Mouse (Mus musculus): ENCODE data around the gene Kbtbd4. TPM values are rescaled to one million over a fixed set of nuclear protein-coding genes. Genes with fewer than 3 reads are reported as not detected.

Gene Kbtbd4
- total and polyA plus RNA-seq, 3 experiments, result 21.9 to 23.1 TPM; not detected in 1

DNA sequence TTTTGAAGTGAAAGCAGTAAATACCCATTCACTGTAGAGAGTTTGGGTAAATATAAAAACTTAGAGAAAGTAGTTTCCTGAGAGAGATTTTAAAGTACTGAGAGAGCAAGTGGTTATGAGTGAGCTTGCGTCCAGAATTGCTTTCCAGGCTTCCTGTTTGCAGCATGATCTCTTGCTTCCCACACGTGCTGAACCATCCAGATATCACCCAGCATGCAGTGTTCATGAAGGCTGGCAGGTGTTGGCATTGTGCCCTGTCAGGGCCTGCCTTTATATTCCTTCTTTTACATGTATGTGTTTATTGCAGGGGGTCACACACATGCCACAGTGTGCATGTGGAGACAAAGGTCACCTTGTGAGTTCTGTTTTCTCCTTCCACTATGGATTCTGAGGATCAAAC, 29.3 kb upstream of the Kbtbd4 start:
- Histone ChIP-seq H3K79me2 (ENCODE audit: control insufficient read depth, insufficient read depth, low read length, poor library complexity) (no peaks in the 10 kb centered on the region), H3K9ac (ENCODE audit: control insufficient read depth, low read depth, low read length, poor library complexity, severe bottlenecking) (no peak overlapping the region), H3K4me1 (ENCODE audit: control insufficient read depth in 1 of 2, insufficient read depth in 2 of 2, low read length in 2 of 2) (peaks cover 23 to 48% of the 10 kb centered on the region in 2 experiments), H3K4me3 (ENCODE audit: control insufficient read depth in 1 of 2, insufficient read depth in 1 of 2, low read depth in 2 of 2, low read length in 2 of 2) (no peak overlapping the region), H3K27ac (ENCODE audit: control insufficient read depth, low read depth, low read length) (no peak overlapping the region), H3K9me3 (replicated peaks; ENCODE audit: insufficient read depth, low read length) (no peaks in the 10 kb centered on the region), H3K27me3 (ENCODE audit: control insufficient read depth in 1 of 2, insufficient read depth in 2 of 2, low read length in 2 of 2) (no peaks in the 10 kb centered on the region), H3K36me3 (ENCODE audit: control insufficient read depth in 1 of 2, insufficient read depth in 2 of 2, low read length in 2 of 2) (peaks cover 0 to 30% of the 10 kb centered on the region in 2 experiments; a peak in 2 of 4 replicates)
- TF ChIP-seq RCOR1 (IDR thresholded peaks at IDR 0.05; ENCODE audit: low read depth, low read length), result no peak
- no peak for TF ChIP-seq MAZ (IDR thresholded peaks at IDR 0.05; ENCODE audit: low read depth, low read length)
- TF ChIP-seq CTCF (IDR thresholded peaks at IDR 0.05 in 2 of 3, conservative IDR thresholded peaks at IDR 0.05 in 1 of 3; ENCODE audit: control insufficient read depth in 1 of 3, insufficient read depth in 1 of 3, low read depth in 2 of 3, low read length in 3 of 3, poor library complexity in 1 of 3, severe bottlenecking in 1 of 3), result no peak
- TF ChIP-seq BHLHE40 (IDR thresholded peaks at IDR 0.05; ENCODE audit: borderline replicate concordance, low read depth, low read length), result peak; percentile 73; the same call in 1 of the 2 replicates
- TF ChIP-seq MAX (IDR thresholded peaks at IDR 0.05; ENCODE audit: low read length), result peak; percentile 43; the same call in 1 of the 2 replicates
- peak; percentile 45; the same call in 1 of the 2 replicates for TF ChIP-seq MXI1 (IDR thresholded peaks at IDR 0.05; ENCODE audit: low read depth, low read length)
- DNase-seq (ENCODE audit: low read depth, low spot score), result no peak

GRCm38 (mm10) chr2:90877584-90878259, 26.8 kb upstream of the Kbtbd4 start:
- H3K4me3 ChIP-seq (ENCODE audit: control insufficient read depth in 1 of 2, insufficient read depth in 1 of 2, low read depth in 2 of 2, low read length in 2 of 2), result no peak overlapping the region
- H3K36me3 ChIP-seq (ENCODE audit: control insufficient read depth in 1 of 2, insufficient read depth in 2 of 2, low read length in 2 of 2), result peaks cover 0 to 20% of the 10 kb centered on the region in 2 experiments; a peak in 2 of 4 replicates
- no peaks in the 10 kb centered on the region for H3K27me3 ChIP-seq (ENCODE audit: control insufficient read depth in 1 of 2, insufficient read depth in 2 of 2, low read length in 2 of 2)
- no peak for DNase-seq (ENCODE audit: low read depth, low spot score)
- H3K79me2 ChIP-seq (ENCODE audit: control insufficient read depth, insufficient read depth, low read length, poor library complexity), result no peaks in the 10 kb centered on the region
- no peaks in the 10 kb centered on the region for H3K9me3 ChIP-seq (replicated peaks; ENCODE audit: insufficient read depth, low read length)
- no peak overlapping the region for H3K9ac ChIP-seq (ENCODE audit: control insufficient read depth, low read depth, low read length, poor library complexity, severe bottlenecking)
- TF ChIP-seq MAX (IDR thresholded peaks at IDR 0.05; ENCODE audit: low read length) (no peak), MEF2A (IDR thresholded peaks at IDR 0.05; ENCODE audit: extremely low read depth, insufficient replicate concordance, low read depth, low read length, poor library complexity, severe bottlenecking) (no peak), BHLHE40 (IDR thresholded peaks at IDR 0.05; ENCODE audit: borderline replicate concordance, low read depth, low read length) (no peak), ELF1 (IDR thresholded peaks at IDR 0.05; ENCODE audit: low read depth, low read length) (no peak), JUND (IDR thresholded peaks at IDR 0.05; ENCODE audit: low read depth, low read length) (no peak), KAT2A (conservative IDR thresholded peaks at IDR 0.05; ENCODE audit: low read depth, low read length) (no peak), POLR2AphosphoS2 (IDR thresholded peaks at IDR 0.05; ENCODE audit: low read length) (no peak), TAL1 (IDR thresholded peaks at IDR 0.05; ENCODE audit: low read length) (no peak), USF1 (IDR thresholded peaks at IDR 0.05; ENCODE audit: low read depth, low read length) (no peak), MAFK (IDR thresholded peaks at IDR 0.05; ENCODE audit: borderline replicate concordance, low read depth, low read length) (no peak), MXI1 (IDR thresholded peaks at IDR 0.05; ENCODE audit: low read depth, low read length) (no peak), MYC (IDR thresholded peaks at IDR 0.05; ENCODE audit: low read depth, low read length) (no peak), MAZ (IDR thresholded peaks at IDR 0.05; ENCODE audit: low read depth, low read length) (no peak), RAD21 (IDR thresholded peaks at IDR 0.05; ENCODE audit: low read depth, low read length) (no peak), ZNF384 (IDR thresholded peaks at IDR 0.05; ENCODE audit: low read depth, low read length) (no peak), ZC3H11A (IDR thresholded peaks at IDR 0.05; ENCODE audit: low read depth, low read length) (no peak), NELFE (IDR thresholded peaks at IDR 0.05; ENCODE audit: low read depth, low read length) (no peak)
- H3K4me1 ChIP-seq (ENCODE audit: control insufficient read depth in 1 of 2, insufficient read depth in 2 of 2, low read length in 2 of 2), result peaks cover 9 to 37% of the 10 kb centered on the region in 2 experiments
- H3K27ac ChIP-seq (ENCODE audit: control insufficient read depth, low read depth, low read length), result no peak overlapping the region
